Mouse (Mus musculus) liver, adult 2 months (tissue): Measurements from ENCODE around the gene Mycbp2.

ENCODE experiments used
- CTCF ChIP-seq: fragments of 200-500 bp; IDR thresholded peaks from 2 replicates; pipeline ENCODE4 v1.5.1; 2011; ENCODE audit warnings: low read depth, low read length, control low read depth
- POLR2A ChIP-seq: fragments of 200-500 bp; IDR thresholded peaks from 2 replicates; pipeline ENCODE4 v1.6.1; 2011; ENCODE audit warnings: low read length, control low read depth; ENCODE audit not compliant: insufficient read depth; ENCODE audit errors: extremely low read depth

GRCm38 (mm10) chr14:103069465-103069863, 277.1 kb downstream of the Mycbp2 start:
- TF ChIP-seq CTCF = no peak
- TF ChIP-seq POLR2A = no peak
